In genomic region chr19:53312951-53313683, GRCm38 (mm10) we compare ENCODE assay signal across 8 mouse cellular contexts. TPM values are rescaled to one million over a fixed set of nuclear protein-coding genes. Genes with fewer than 3 reads are reported as not detected.
DNase-seq lines count a peak whose midpoint lies in the region; ATAC-seq lines count a peak whose summit lies in the region.

No protein-coding gene starts in this region.

- peak overlapping the region; percentile 92 for H3K9ac ChIP-seq in embryonic facial prominence, embryonic 14.5 days (ENCODE audit: low read depth, low read length)
- H3K9ac ChIP-seq in kidney, embryonic 14.5 days (ENCODE audit: low read depth, low read length): peak overlapping the region; percentile 88

- H3K4me2 ChIP-seq in embryonic facial prominence, embryonic 14.5 days (ENCODE audit: low read depth, low read length): peak overlapping the region; percentile 95
- H3K4me2 ChIP-seq in kidney, embryonic 14.5 days (replicated peaks; ENCODE audit: low read depth, low read length): peak overlapping the region; percentile 75

- peak overlapping the region; percentile 99 for H3K27ac ChIP-seq in embryonic facial prominence, embryonic 14.5 days (replicated peaks; ENCODE audit: low read depth, low read length)
- peak overlapping the region; percentile 88 for H3K27ac ChIP-seq in kidney, embryonic 14.5 days (ENCODE audit: low read depth, low read length)

- DNase-seq in 3T3-L1 (ENCODE audit: low read depth, low spot score) (peak; percentile 80), liver (peak; percentile 75)
- peak; percentile 91 for DNase-seq in adrenal gland, postnatal 14 days
- DNase-seq in embryonic facial prominence, embryonic 14.5 days (ENCODE audit: low spot score): peak; percentile 86
- DNase-seq in heart, adult 9 months (ENCODE audit: low spot score in 2 of 2): peak; percentile 82 to 83
- DNase-seq in spleen, postnatal 4 days (ENCODE audit: low spot score in 2 of 2): peak; percentile 62 to 85

- peaks cover 19% of the 10 kb centered on the region for H3K4me1 ChIP-seq in embryonic facial prominence, embryonic 14.5 days (ENCODE audit: control insufficient read depth, insufficient read depth, low read length)
- H3K4me1 ChIP-seq in kidney, embryonic 14.5 days (ENCODE audit: control insufficient read depth, insufficient read depth, low read length): peaks cover 17% of the 10 kb centered on the region; the same call in 1 of the 2 replicates

- H3K9me3 ChIP-seq in embryonic facial prominence, embryonic 14.5 days (ENCODE audit: control insufficient read depth, low read length): no peaks in the 10 kb centered on the region
- no peaks in the 10 kb centered on the region for H3K9me3 ChIP-seq in kidney, embryonic 14.5 days (ENCODE audit: control insufficient read depth, low read length)

- no peaks in the 10 kb centered on the region for H3K27me3 ChIP-seq in embryonic facial prominence, embryonic 14.5 days (replicated peaks; ENCODE audit: control insufficient read depth, insufficient read depth, low read length)
- no peaks in the 10 kb centered on the region for H3K27me3 ChIP-seq in kidney, embryonic 14.5 days (ENCODE audit: control insufficient read depth, insufficient read depth, low read length)

- no peaks in the 10 kb centered on the region for H3K36me3 ChIP-seq in embryonic facial prominence, embryonic 14.5 days (ENCODE audit: control insufficient read depth, insufficient read depth, low read length)
- no peaks in the 10 kb centered on the region for H3K36me3 ChIP-seq in kidney, embryonic 14.5 days (ENCODE audit: control insufficient read depth, insufficient read depth, low read length)

- H3K4me3 ChIP-seq in embryonic facial prominence, embryonic 14.5 days (ENCODE audit: low read depth, low read length): peak overlapping the region; percentile 91
- H3K4me3 ChIP-seq in kidney, embryonic 14.5 days (ENCODE audit: low read length): peak overlapping the region; percentile 77

- ATAC-seq in embryonic facial prominence, embryonic 14.5 days (ENCODE audit: low read depth): no peak
- ATAC-seq in kidney, embryonic 14.5 days (ENCODE audit: low FRiP score, low TSS enrichment): peak; percentile 13
- ATAC-seq in monocyte, adult 5-6 weeks (replicated peaks; ENCODE audit: insufficient number of reproducible peaks, low FRiP score, low TSS enrichment, poor library complexity, severe bottlenecking): 0 out of 2 replicates have a peak, but pooled peaks have one; percentile 18

- under 1% methylated on average over 35 of the region's 63 CpGs for WGBS in embryonic facial prominence, embryonic 14.5 days
- WGBS in kidney, embryonic 14.5 days: under 1% methylated on average over 59 of the region's 63 CpGs

RNA-seq across cellular contexts. Expression of gene Mxi1, which starts 2.8 kb away (rescaled TPM):
- total RNA-seq in adrenal gland, postnatal 14 days (2021): 27.3 and 31.0 TPM in 2 replicates
- polyA plus RNA-seq in embryonic facial prominence, embryonic 14.5 days (2014; fragmentation: Nextera tagmentation; extraction: Ambion mirVana): 36.0 and 36.6 TPM in 2 replicates
- polyA plus RNA-seq in kidney, embryonic 14.5 days (2014; fragmentation: Nextera tagmentation; extraction: Ambion mirVana): 31.0 and 42.5 TPM in 2 replicates
- 87.9 to 137 TPM (median 113 TPM) in 3 replicates for total RNA-seq in monocyte, adult 5-6 weeks (2017)

RNA-seq across cellular contexts. Expression of gene Gm10197, which starts 58.4 kb away (rescaled TPM):
- not detected in 2 replicates for total RNA-seq in adrenal gland, postnatal 14 days (2021)
- 6.4 TPM in 1 of 2 replicates, not detected in the other for polyA plus RNA-seq in embryonic facial prominence, embryonic 14.5 days (2014; fragmentation: Nextera tagmentation; extraction: Ambion mirVana)
- 2.0 and 3.2 TPM in 2 replicates for polyA plus RNA-seq in kidney, embryonic 14.5 days (2014; fragmentation: Nextera tagmentation; extraction: Ambion mirVana)
- total RNA-seq in monocyte, adult 5-6 weeks (2017): not detected in 3 replicates
